Mouse (Mus musculus): Measurements from ENCODE around the gene Slx1b. TPM values are rescaled to one million over a fixed set of nuclear protein-coding genes. Genes with fewer than 3 reads are reported as not detected.
"Not testable (repeated sequence)": the region's sequence is repeated elsewhere in the genome, so short reads cannot be mapped to it uniquely, and the experiment has no call there.

The Slx1b gene
- polyA plus RNA-seq, 1 experiment from 2014 or later = 4.6 TPM

DNA sequence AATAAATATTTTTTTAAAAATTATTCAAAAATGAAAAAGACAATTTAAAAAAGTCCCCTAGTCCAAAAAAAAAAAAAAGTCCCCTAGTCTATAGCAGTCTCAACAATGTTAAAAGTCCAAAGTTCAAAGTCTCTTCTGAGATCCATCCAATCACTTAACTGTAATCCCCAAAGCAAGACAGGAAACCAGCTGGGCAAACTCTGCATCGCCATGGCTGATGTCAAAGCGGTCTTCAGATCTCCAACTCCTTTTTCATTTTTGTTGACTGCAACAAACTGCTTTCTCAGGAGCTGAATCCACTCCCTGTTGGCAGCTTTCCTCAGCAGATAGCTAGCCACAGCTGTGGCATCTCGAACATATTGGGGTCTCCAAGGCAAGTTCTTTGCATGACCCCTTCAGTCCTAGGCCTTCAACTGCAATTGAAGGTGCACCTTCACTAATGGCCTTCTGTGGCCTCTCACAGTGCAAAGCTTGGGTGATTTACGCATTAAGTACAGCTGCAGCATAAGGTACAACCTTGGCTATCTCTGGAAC lies 34.7 kb upstream of the Slx1b start:
- not testable (repeated sequence) for H3K4me1 ChIP-seq (ENCODE audit: control insufficient read depth in 2 of 2, insufficient read depth in 2 of 2, low read length in 2 of 2); H3K27me3 ChIP-seq (ENCODE audit: control insufficient read depth, insufficient read depth, low read length); H3K9ac ChIP-seq (ENCODE audit: low read length); H3K9me3 ChIP-seq (ENCODE audit: control insufficient read depth, low read length); H3K36me3 ChIP-seq (ENCODE audit: control insufficient read depth, insufficient read depth, low read length); H3K27ac ChIP-seq (replicated peaks in 1 of 2; ENCODE audit: control insufficient read depth in 1 of 2, insufficient read depth in 1 of 2, low read depth in 2 of 2, low read length in 2 of 2); ATAC-seq (ENCODE audit: insufficient number of reproducible peaks, insufficient read depth, low FRiP score, low read depth); H3K4me2 ChIP-seq (ENCODE audit: low read length); H3K4me3 ChIP-seq (ENCODE audit: control insufficient read depth in 1 of 2, insufficient read depth in 1 of 2, low read depth in 1 of 2, low read length in 2 of 2)
- 80% methylated on average over 4 of the region's 4 CpGs for WGBS

DNA sequence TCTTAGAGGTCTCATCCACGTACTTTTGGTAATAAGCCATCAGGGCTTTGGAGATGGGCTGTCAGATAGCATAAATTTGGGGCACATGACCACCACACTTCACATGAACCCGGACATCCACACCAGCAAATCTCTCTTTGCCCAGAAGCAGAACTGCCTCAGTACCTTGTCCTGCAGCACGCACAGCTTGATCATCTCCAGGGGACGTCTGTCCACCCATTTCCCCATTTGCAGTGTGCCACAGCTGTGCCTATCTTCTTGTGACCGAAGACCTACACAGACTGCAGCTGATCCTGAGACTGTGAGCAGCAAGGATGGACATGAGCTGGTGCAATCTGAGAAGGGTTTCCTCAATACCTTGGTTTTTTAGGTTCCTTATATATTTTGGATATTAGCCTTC lies 30.1 kb upstream of the Slx1b start:
- H3K4me2 ChIP-seq (ENCODE audit: low read length) = no peak overlapping the region
- H3K4me3 ChIP-seq (ENCODE audit: control insufficient read depth in 1 of 2, insufficient read depth in 1 of 2, low read depth in 1 of 2, low read length in 2 of 2) = no peak overlapping the region
- H3K27me3 ChIP-seq (ENCODE audit: control insufficient read depth, insufficient read depth, low read length) = no peaks in the 10 kb centered on the region
- H3K4me1 ChIP-seq (ENCODE audit: control insufficient read depth in 2 of 2, insufficient read depth in 2 of 2, low read length in 2 of 2) = no peaks in the 10 kb centered on the region
- no peaks in the 10 kb centered on the region for H3K36me3 ChIP-seq (ENCODE audit: control insufficient read depth, insufficient read depth, low read length)
- H3K9ac ChIP-seq (ENCODE audit: low read length) = no peak overlapping the region
- WGBS = 72% methylated on average over 5 of the region's 5 CpGs
- no peak for ATAC-seq (ENCODE audit: insufficient number of reproducible peaks, insufficient read depth, low FRiP score, low read depth)
- H3K27ac ChIP-seq (replicated peaks in 1 of 2; ENCODE audit: control insufficient read depth in 1 of 2, insufficient read depth in 1 of 2, low read depth in 2 of 2, low read length in 2 of 2) = no peak overlapping the region
- H3K9me3 ChIP-seq (ENCODE audit: control insufficient read depth, low read length) = no peaks in the 10 kb centered on the region

DNA sequence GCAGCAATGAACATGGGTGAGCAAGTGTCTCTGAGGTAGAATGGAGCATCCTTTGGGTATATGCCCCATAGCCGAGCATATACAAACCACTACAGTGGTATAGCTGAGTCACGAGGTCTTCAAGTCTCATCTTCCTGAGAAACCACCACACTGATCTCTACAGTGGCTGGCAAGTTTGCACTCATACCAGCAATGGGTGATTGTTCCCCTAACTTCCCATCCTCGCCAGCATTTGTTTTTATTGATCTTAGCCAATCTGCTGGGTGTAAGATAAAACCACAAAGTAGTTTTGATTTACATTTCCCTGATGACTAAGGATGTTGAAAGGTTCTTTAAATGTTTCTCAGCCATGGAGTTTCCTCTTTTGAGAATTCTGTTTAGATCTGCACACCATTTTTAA lies 29.5 kb upstream of the Slx1b start:
- WGBS = 54% methylated on average over 3 of the region's 3 CpGs
- Histone ChIP-seq H3K4me1 (ENCODE audit: control insufficient read depth in 2 of 2, insufficient read depth in 2 of 2, low read length in 2 of 2) (no peaks in the 10 kb centered on the region), H3K27ac (replicated peaks in 1 of 2; ENCODE audit: control insufficient read depth in 1 of 2, insufficient read depth in 1 of 2, low read depth in 2 of 2, low read length in 2 of 2) (no peak overlapping the region), H3K9ac (ENCODE audit: low read length) (no peak overlapping the region), H3K4me3 (ENCODE audit: control insufficient read depth in 1 of 2, insufficient read depth in 1 of 2, low read depth in 1 of 2, low read length in 2 of 2) (no peak overlapping the region), H3K36me3 (ENCODE audit: control insufficient read depth, insufficient read depth, low read length) (no peaks in the 10 kb centered on the region), H3K4me2 (ENCODE audit: low read length) (no peak overlapping the region), H3K27me3 (ENCODE audit: control insufficient read depth, insufficient read depth, low read length) (no peaks in the 10 kb centered on the region), H3K9me3 (ENCODE audit: control insufficient read depth, low read length) (no peaks in the 10 kb centered on the region)
- no peak for ATAC-seq (ENCODE audit: insufficient number of reproducible peaks, insufficient read depth, low FRiP score, low read depth)

DNA sequence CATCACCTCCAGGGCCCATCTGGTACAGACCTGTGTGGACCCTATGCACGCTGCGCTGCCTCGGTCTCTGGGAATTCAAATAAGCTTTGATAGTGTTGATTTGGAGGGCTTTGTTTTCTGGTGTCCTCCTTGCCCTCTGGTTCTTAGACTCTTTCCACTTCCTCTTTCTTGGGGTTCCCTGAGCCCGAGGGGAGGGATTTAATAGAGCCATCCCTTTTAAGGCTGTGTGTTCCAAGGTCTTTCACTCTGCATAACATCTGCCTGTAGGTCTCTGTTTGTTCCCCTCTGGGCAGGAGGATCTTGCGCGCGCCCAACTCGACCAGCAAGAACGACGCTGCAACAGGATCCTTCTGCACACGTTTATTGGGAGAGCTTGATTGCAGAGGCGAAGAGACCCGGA lies 26.1 kb upstream of the Slx1b start:
- Histone ChIP-seq H3K4me2 (ENCODE audit: low read length) (no peak overlapping the region), H3K27ac (replicated peaks in 1 of 2; ENCODE audit: control insufficient read depth in 1 of 2, insufficient read depth in 1 of 2, low read depth in 2 of 2, low read length in 2 of 2) (no peak overlapping the region), H3K27me3 (ENCODE audit: control insufficient read depth, insufficient read depth, low read length) (no peaks in the 10 kb centered on the region), H3K4me3 (ENCODE audit: control insufficient read depth in 1 of 2, insufficient read depth in 1 of 2, low read depth in 1 of 2, low read length in 2 of 2) (no peak overlapping the region), H3K9me3 (ENCODE audit: control insufficient read depth, low read length) (0 out of 2 replicates have a peak, but pooled peaks cover 3% of the 10 kb centered on the region), H3K4me1 (ENCODE audit: control insufficient read depth in 2 of 2, insufficient read depth in 2 of 2, low read length in 2 of 2) (no peaks in the 10 kb centered on the region), H3K36me3 (ENCODE audit: control insufficient read depth, insufficient read depth, low read length) (no peaks in the 10 kb centered on the region), H3K9ac (ENCODE audit: low read length) (no peak overlapping the region)
- WGBS = 90% methylated on average over 13 of the region's 13 CpGs
- ATAC-seq (ENCODE audit: insufficient number of reproducible peaks, insufficient read depth, low FRiP score, low read depth) = no peak

DNA sequence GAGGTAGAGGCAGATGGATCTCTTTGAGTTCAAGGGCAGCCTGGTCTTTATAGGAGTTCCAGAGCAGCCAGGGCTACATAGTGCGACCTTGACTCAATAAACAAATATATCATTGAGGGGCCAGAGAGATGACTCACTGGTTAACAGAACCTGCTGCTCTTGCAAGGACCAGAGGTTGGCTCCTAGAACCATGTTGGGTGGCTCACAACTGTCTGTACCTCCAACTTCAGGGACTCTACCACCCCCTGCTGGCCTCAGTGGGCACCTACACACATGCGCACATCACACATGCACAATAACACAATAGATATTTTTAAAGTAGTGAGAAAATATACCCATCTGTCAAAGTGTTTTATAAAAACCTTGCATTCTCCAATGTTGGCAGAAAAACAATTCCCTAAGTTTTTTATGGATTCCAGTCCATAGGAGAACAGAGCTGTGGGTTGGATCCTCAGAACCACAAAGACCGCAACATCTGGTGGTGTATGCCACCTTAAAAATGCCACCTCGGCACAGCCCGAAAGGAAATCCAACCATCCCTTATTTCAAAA lies 23.3 kb upstream of the Slx1b start:
- no peaks in the 10 kb centered on the region for H3K36me3 ChIP-seq (ENCODE audit: control insufficient read depth, insufficient read depth, low read length)
- no peak overlapping the region for H3K9ac ChIP-seq (ENCODE audit: low read length)
- no peak overlapping the region for H3K4me3 ChIP-seq (ENCODE audit: control insufficient read depth in 1 of 2, insufficient read depth in 1 of 2, low read depth in 1 of 2, low read length in 2 of 2)
- no peaks in the 10 kb centered on the region for H3K27me3 ChIP-seq (ENCODE audit: control insufficient read depth, insufficient read depth, low read length)
- ATAC-seq (ENCODE audit: insufficient number of reproducible peaks, insufficient read depth, low FRiP score, low read depth) = no peak
- no peak overlapping the region for H3K4me2 ChIP-seq (ENCODE audit: low read length)
- H3K27ac ChIP-seq (replicated peaks in 1 of 2; ENCODE audit: control insufficient read depth in 1 of 2, insufficient read depth in 1 of 2, low read depth in 2 of 2, low read length in 2 of 2) = no peak overlapping the region
- 92% methylated on average over 5 of the region's 5 CpGs for WGBS
- H3K9me3 ChIP-seq (ENCODE audit: control insufficient read depth, low read length) = 0 out of 2 replicates have a peak, but pooled peaks cover 3% of the 10 kb centered on the region
- H3K4me1 ChIP-seq (ENCODE audit: control insufficient read depth in 2 of 2, insufficient read depth in 2 of 2, low read length in 2 of 2) = no peaks in the 10 kb centered on the region

DNA sequence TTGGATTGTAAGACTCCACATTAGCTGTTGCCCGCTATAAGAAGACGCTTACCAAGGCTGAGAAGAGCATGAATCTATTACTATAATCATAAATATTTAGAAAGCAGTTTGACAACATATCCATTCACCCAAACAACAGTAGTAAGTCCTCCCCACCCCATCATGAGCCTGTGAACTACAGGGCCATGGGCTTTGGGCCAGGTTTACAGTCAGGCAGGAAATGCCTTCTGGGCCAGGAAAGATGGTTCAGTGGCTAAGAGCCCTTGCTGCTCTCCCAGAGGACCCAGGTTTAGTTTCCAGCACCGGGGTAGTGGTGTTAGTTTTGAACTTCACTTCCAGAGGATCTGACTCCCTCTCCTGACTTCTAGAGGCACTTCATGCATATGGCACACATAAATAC lies 22.0 kb upstream of the Slx1b start:
- Histone ChIP-seq H3K27me3 (ENCODE audit: control insufficient read depth, insufficient read depth, low read length) (no peaks in the 10 kb centered on the region), H3K4me1 (ENCODE audit: control insufficient read depth in 2 of 2, insufficient read depth in 2 of 2, low read length in 2 of 2) (no peaks in the 10 kb centered on the region), H3K4me3 (ENCODE audit: control insufficient read depth in 1 of 2, insufficient read depth in 1 of 2, low read depth in 1 of 2, low read length in 2 of 2) (no peak overlapping the region), H3K4me2 (ENCODE audit: low read length) (no peak overlapping the region), H3K27ac (replicated peaks in 1 of 2; ENCODE audit: control insufficient read depth in 1 of 2, insufficient read depth in 1 of 2, low read depth in 2 of 2, low read length in 2 of 2) (no peak overlapping the region), H3K9me3 (ENCODE audit: control insufficient read depth, low read length) (0 out of 2 replicates have a peak, but pooled peaks cover 3% of the 10 kb centered on the region), H3K9ac (ENCODE audit: low read length) (no peak overlapping the region), H3K36me3 (ENCODE audit: control insufficient read depth, insufficient read depth, low read length) (no peaks in the 10 kb centered on the region)
- WGBS = 91% methylated on average over 3 of the region's 3 CpGs
- ATAC-seq (ENCODE audit: insufficient number of reproducible peaks, insufficient read depth, low FRiP score, low read depth) = no peak

DNA sequence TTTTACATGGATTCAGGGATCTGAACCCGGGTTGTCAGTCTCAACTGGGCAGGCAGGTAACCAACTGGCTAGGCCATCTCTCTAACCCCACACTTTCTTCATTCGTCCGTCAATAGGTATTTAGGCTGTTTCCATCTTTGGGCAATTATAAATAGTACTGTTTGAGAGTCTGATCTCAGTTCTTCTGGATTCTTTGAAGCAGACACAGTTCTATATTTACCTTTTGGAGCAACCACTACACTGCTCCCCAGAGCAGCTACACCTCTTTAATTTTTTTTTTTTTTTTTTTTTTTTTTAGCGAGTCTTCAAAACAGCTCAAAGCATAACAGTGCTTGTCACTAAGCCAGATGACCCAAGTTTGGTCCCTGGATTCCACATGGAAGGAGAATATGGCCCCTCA lies 20.1 kb upstream of the Slx1b start:
- no peaks in the 10 kb centered on the region for H3K27me3 ChIP-seq (ENCODE audit: control insufficient read depth, insufficient read depth, low read length)
- H3K4me1 ChIP-seq (ENCODE audit: control insufficient read depth in 2 of 2, insufficient read depth in 2 of 2, low read length in 2 of 2) = no peaks in the 10 kb centered on the region
- WGBS = 59% methylated on average over 4 of the region's 4 CpGs
- H3K4me3 ChIP-seq (ENCODE audit: control insufficient read depth in 1 of 2, insufficient read depth in 1 of 2, low read depth in 1 of 2, low read length in 2 of 2) = no peak overlapping the region
- no peaks in the 10 kb centered on the region for H3K36me3 ChIP-seq (ENCODE audit: control insufficient read depth, insufficient read depth, low read length)
- ATAC-seq (ENCODE audit: insufficient number of reproducible peaks, insufficient read depth, low FRiP score, low read depth) = no peak
- H3K4me2 ChIP-seq (ENCODE audit: low read length) = no peak overlapping the region
- H3K9ac ChIP-seq (ENCODE audit: low read length) = no peak overlapping the region
- H3K27ac ChIP-seq (replicated peaks in 1 of 2; ENCODE audit: control insufficient read depth in 1 of 2, insufficient read depth in 1 of 2, low read depth in 2 of 2, low read length in 2 of 2) = no peak overlapping the region
- H3K9me3 ChIP-seq (ENCODE audit: control insufficient read depth, low read length) = 0 out of 2 replicates have a peak, but pooled peaks cover 3% of the 10 kb centered on the region

DNA sequence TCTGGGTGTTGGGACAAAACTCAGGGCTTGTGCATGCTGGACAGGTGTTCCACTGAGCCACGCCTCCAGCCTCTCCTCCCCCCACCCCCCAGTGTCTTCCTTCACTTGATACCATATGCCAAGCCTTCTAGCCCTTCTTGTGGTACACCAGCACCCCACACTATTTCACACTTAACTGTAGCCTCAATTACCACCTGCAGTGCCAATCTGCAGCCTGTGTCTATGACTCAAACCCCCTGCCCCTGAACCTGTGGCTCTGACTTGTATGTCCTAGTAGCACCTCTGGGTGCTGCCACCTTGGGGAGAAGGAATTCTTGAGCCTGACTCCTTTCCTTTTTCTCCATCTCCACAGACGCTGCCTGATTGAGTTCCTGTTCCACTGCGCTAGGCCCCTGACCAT lies 16.3 kb upstream of the Slx1b start:
- Histone ChIP-seq H3K27ac (replicated peaks in 1 of 2; ENCODE audit: control insufficient read depth in 1 of 2, insufficient read depth in 1 of 2, low read depth in 2 of 2, low read length in 2 of 2) (no peak overlapping the region), H3K9me3 (ENCODE audit: control insufficient read depth, low read length) (peaks cover 5% of the 10 kb centered on the region; the same call in 1 of the 2 replicates), H3K4me1 (ENCODE audit: control insufficient read depth in 2 of 2, insufficient read depth in 2 of 2, low read length in 2 of 2) (no peaks in the 10 kb centered on the region), H3K36me3 (ENCODE audit: control insufficient read depth, insufficient read depth, low read length) (no peaks in the 10 kb centered on the region), H3K4me3 (ENCODE audit: control insufficient read depth in 1 of 2, insufficient read depth in 1 of 2, low read depth in 1 of 2, low read length in 2 of 2) (no peak overlapping the region), H3K9ac (ENCODE audit: low read length) (no peak overlapping the region), H3K4me2 (ENCODE audit: low read length) (no peak overlapping the region), H3K27me3 (ENCODE audit: control insufficient read depth, insufficient read depth, low read length) (no peaks in the 10 kb centered on the region)
- no peak for ATAC-seq (ENCODE audit: insufficient number of reproducible peaks, insufficient read depth, low FRiP score, low read depth)
- 69% methylated on average over 3 of the region's 3 CpGs for WGBS
